Mouse (Mus musculus) limb, embryonic 15.5 days (tissue): ENCODE data around the gene Mest. TPM values are rescaled to one million over a fixed set of nuclear protein-coding genes. Genes with fewer than 3 reads are reported as not detected.

ENCODE experiments used
- ATAC-seq: fragments of 200-750 bp; cut with Nextera tagmentation; 2 replicates; pipeline ENCODE4 v1.8.0; 2017; ENCODE audit warnings: low read depth, moderate TSS enrichment; ENCODE audit not compliant: insufficient number of reproducible peaks, low FRiP score, low TSS enrichment
- H3K27ac ChIP-seq: fragments of 300-500 bp; sonication (generic); 2 replicates; pipeline ENCODE4 v1.5.1; 2015; ENCODE audit warnings: moderate library complexity, mild to moderate bottlenecking, inconsistent platforms
- H3K27me3 ChIP-seq: fragments of 300-500 bp; sonication (generic); 2 replicates; pipeline ENCODE4 v1.6.1; 2015; ENCODE audit warnings: inconsistent platforms
- H3K36me3 ChIP-seq: fragments of 300-500 bp; sonication (generic); 2 replicates; pipeline ENCODE4 v1.6.1; 2015; ENCODE audit warnings: inconsistent platforms
- H3K4me1 ChIP-seq: fragments of 300-500 bp; sonication (generic); 2 replicates; pipeline ENCODE4 v1.6.1; 2015; ENCODE audit warnings: inconsistent platforms
- H3K4me2 ChIP-seq: fragments of 300-500 bp; sonication (generic); 2 replicates; pipeline ENCODE4 v1.6.1; 2015; ENCODE audit warnings: mild to moderate bottlenecking, inconsistent platforms
- H3K4me3 ChIP-seq: fragments of 300-500 bp; sonication (generic); 2 replicates; pipeline ENCODE4 v1.5.1; 2015; ENCODE audit warnings: mild to moderate bottlenecking, inconsistent platforms
- H3K9ac ChIP-seq: fragments of 300-500 bp; sonication (generic); 2 replicates; pipeline ENCODE4 v1.6.1; 2015; ENCODE audit warnings: inconsistent platforms
- H3K9me3 ChIP-seq: fragments of 300-500 bp; sonication (generic); 2 replicates; pipeline ENCODE4 v1.6.1; 2016; ENCODE audit warnings: inconsistent platforms
- WGBS: fragments of 180-500 bp; shearing (Covaris S2); methylation state at CpG from one replicate; pipeline ENCODE4 v1.1.7; 2015; 5-methylcytosine and 5-hydroxymethylcytosine counted together
- polyA plus RNA-seq: library from polyadenylated mRNA; unstranded; fragments of >200 nt; fragmentation: Nextera tagmentation; extraction: Ambion mirVana; gene quantifications from 2 replicates; pipeline ENCODE4 v1.2.1, GENCODE M21; 2015

Gene Mest
- polyA plus RNA-seq, 1 experiment from 2014 or later, result 1,721 TPM

DNA sequence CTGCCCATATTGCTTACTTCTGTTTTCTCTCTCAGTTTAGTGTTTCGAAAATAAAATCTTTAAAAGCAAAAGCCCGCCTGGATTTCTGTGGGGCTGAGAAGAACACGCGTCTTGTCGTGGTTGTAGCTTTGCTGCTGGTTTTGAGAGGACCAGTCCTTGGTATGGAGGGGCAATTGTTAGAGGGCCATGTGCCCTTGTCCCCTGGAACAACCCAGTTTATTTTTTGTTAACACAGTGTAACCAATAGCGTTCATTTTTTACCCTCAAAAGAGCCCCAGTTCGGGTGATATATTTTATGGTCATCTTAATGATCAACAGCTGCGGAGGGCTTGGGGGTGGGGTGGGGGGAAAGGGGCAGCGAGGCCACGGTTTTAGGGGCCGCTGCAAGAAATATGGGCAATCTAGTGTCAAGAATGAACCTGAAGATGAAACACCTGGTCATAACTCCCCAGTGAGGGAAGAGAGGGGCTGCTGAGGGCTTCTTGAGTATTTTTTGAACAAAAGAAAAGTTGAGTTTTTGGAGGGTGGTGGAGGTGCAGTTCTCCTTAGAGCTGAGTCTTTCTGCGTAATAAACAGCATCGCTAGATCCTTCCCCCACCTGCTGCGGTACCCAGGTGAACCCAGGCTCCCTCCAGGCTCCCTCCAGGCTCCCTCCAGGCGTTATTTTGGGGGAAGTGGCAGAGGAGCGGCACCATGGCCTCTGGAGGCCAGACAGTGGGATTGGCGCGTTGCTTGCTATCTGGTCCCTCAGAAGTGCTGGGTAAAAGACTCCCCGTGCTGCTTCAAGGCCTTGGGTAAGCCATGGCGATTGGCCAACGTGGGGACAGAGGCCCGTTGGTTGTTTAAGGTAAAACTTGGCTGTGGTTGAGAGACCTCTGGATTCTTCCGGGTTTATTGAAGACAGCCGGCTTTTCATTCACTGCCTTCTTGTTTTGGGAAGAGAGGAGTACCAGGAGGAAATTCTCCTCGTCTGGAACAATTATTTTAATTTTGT is 12.7 kb upstream of the Mest start:
- WGBS, result 22% methylated on average over 25 of the region's 25 CpGs
- H3K9ac ChIP-seq, result no peak overlapping the region
- H3K4me3 ChIP-seq, result no peak overlapping the region
- peaks cover 41% of the 10 kb centered on the region for H3K4me1 ChIP-seq
- H3K27me3 ChIP-seq, result no peaks in the 10 kb centered on the region
- no peaks in the 10 kb centered on the region for H3K9me3 ChIP-seq
- H3K4me2 ChIP-seq, result no peak overlapping the region
- peak overlapping the region; percentile 78 for H3K27ac ChIP-seq
- H3K36me3 ChIP-seq, result no peaks in the 10 kb centered on the region
- no peak for ATAC-seq

DNA sequence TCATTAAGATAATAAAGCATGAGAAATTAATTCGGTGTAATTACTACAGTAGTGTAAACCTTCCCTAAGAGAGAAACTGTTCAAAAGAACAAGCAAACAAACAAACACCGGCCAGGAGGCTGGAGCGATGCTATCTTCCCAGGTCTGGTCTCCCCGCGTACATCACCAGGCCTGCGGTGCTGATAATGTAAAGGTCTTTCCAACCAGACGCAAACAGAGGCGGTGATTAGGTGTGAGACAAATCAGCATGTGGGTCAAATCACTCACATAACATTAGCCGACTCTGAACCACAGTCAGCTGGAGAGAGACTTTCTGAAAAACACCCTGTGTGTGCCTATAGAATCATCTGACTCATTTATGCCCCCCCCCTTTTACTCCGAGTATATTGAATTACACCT is 12.0 kb upstream of the Mest start:
- H3K36me3 ChIP-seq, result no peaks in the 10 kb centered on the region
- no peak for ATAC-seq
- peak overlapping the region; percentile 78 for H3K27ac ChIP-seq
- no peak overlapping the region for H3K9ac ChIP-seq
- no peaks in the 10 kb centered on the region for H3K27me3 ChIP-seq
- no peaks in the 10 kb centered on the region for H3K9me3 ChIP-seq
- H3K4me1 ChIP-seq, result peaks cover 46% of the 10 kb centered on the region
- 36% methylated on average over 10 of the region's 10 CpGs for WGBS
- H3K4me3 ChIP-seq, result no peak overlapping the region
- H3K4me2 ChIP-seq, result no peak overlapping the region

DNA sequence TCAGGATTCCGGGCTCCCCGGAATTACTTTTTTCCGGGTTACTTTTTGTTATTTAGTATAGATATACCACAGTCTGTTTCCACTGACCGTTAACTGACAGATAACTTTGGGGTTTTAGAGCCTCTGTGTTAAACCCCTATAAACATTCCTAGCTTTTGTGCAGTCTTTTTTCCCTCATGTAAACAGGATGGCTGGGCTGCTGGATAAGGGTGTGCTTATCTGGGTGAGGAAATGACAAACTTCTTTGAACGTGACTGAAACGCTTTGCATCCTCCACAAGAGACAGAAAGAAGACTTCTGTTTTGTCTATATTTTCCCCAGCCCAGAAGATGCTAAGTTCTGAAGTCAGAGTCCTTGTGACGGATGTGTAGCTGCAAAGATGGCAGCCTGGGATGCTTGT is 10.9 kb upstream of the Mest start:
- H3K4me3 ChIP-seq, result no peak overlapping the region
- peaks cover 46% of the 10 kb centered on the region for H3K4me1 ChIP-seq
- WGBS, result 54% methylated on average over 7 of the region's 7 CpGs
- H3K9ac ChIP-seq, result no peak overlapping the region
- ATAC-seq, result no peak
- H3K9me3 ChIP-seq, result no peaks in the 10 kb centered on the region
- H3K27ac ChIP-seq, result peak overlapping the region; percentile 57; the same call in 1 of the 2 replicates
- H3K4me2 ChIP-seq, result no peak overlapping the region
- H3K36me3 ChIP-seq, result no peaks in the 10 kb centered on the region
- no peaks in the 10 kb centered on the region for H3K27me3 ChIP-seq

DNA sequence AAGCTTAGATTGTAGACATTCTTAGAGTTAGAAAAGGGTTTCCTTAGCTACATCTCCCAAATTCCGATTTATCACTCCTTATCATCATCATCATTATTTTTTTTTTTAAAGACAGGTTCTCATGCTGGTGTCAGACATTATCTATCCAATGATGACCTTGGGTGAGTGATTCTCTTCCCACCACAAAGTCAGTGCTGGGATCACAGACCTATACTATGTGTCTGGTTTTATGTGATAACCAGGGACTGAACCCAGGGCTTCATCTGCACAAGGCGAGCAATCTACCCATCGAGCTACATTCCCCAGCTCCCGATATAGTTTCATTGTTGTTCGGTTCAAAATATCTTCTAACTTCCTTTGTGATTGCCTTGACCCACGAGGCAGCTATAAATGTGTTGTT is 9.9 kb upstream of the Mest start:
- Histone ChIP-seq H3K9me3 (no peaks in the 10 kb centered on the region), H3K4me3 (no peak overlapping the region), H3K36me3 (no peaks in the 10 kb centered on the region), H3K9ac (no peak overlapping the region), H3K27ac (peak overlapping the region; percentile 71), H3K4me1 (peaks cover 46% of the 10 kb centered on the region), H3K27me3 (no peaks in the 10 kb centered on the region), H3K4me2 (no peak overlapping the region)
- 53% methylated on average over 6 of the region's 6 CpGs for WGBS
- ATAC-seq, result no peak

DNA sequence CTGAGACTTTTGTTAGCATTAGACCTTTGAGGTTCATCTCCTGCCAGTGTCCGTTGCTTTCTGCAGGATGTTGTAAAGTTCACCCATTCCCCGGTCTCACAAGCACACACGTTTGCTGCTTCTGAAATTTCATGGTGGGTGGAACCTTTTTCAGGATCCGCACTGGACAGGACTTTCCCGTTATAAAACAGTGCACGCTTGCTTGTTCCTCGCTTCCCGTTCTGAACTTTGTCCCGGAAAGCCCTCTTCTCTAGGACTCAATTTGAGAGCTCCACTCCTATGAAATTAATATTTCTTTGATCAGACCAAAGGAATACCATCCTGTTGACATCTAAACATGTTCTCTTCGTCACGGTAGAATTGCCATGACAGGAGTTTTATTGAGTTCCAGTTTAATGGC is 9.5 kb upstream of the Mest start:
- Histone ChIP-seq H3K4me2 (no peak overlapping the region), H3K36me3 (no peaks in the 10 kb centered on the region), H3K9ac (no peak overlapping the region), H3K4me1 (peaks cover 46% of the 10 kb centered on the region), H3K9me3 (no peaks in the 10 kb centered on the region), H3K4me3 (no peak overlapping the region), H3K27me3 (no peaks in the 10 kb centered on the region), H3K27ac (peak overlapping the region; percentile 71)
- WGBS, result 45% methylated on average over 11 of the region's 11 CpGs
- no peak for ATAC-seq

DNA sequence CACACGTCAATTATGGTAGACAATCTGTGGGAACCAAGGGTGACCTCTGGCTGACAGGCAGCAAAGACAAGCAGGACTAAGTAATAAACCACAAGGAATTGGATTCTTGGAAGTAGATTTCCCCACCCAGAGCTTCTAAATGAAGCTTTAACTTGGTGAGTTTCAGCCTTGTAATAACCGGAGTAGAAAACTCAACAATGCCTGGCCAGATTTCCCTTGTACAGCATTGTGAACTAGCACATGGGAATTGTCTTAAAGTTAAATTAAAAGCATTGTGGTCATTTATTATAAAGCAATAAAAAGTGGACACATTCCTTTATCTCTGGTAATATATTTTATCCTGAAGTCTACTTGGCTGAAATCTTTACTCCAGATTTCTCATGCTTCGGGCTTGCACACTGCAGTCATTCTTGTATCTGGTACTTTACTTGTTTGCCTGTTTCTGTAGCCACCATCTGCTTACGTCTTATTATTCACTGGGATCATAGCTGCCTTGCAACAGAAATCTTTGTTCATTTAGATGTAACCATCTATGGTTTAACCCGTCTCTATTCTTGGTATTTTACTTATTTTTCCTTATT is 8.4 kb upstream of the Mest start:
- WGBS, result 53% methylated on average over 5 of the region's 5 CpGs
- peaks cover 38% of the 10 kb centered on the region for H3K4me1 ChIP-seq
- H3K9ac ChIP-seq, result no peak overlapping the region
- H3K4me2 ChIP-seq, result no peak overlapping the region
- H3K4me3 ChIP-seq, result no peak overlapping the region
- no peaks in the 10 kb centered on the region for H3K36me3 ChIP-seq
- H3K9me3 ChIP-seq, result no peaks in the 10 kb centered on the region
- H3K27ac ChIP-seq, result peak overlapping the region; percentile 51
- no peaks in the 10 kb centered on the region for H3K27me3 ChIP-seq
- 0 out of 2 replicates have a peak, but pooled peaks have one; percentile 52 for ATAC-seq

DNA sequence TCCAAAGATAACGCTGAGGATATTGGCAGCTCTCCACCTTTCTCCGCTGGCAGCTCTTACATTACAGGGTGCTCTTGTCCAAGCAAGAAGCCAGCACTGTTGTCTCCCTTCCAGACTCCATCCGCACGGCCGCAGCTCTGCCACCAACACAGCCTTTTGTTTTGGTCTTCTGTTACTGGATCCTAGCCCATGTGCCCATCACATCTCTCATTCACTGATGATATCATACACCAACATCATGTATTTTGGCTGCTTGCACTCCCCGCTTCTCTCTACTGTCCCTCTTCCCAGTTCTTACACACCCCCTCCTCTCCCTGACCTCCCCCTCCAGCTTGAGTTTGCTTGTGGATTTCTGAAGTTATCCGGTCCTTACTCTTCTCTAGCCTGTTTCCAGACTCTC is 6.6 kb upstream of the Mest start:
- ATAC-seq, result no peak
- H3K27ac ChIP-seq, result no peak overlapping the region
- H3K4me3 ChIP-seq, result no peak overlapping the region
- WGBS, result 76% methylated on average over 7 of the region's 7 CpGs
- no peak overlapping the region for H3K4me2 ChIP-seq
- H3K27me3 ChIP-seq, result no peaks in the 10 kb centered on the region
- no peak overlapping the region for H3K9ac ChIP-seq
- H3K4me1 ChIP-seq, result peaks cover 22% of the 10 kb centered on the region
- no peaks in the 10 kb centered on the region for H3K36me3 ChIP-seq
- H3K9me3 ChIP-seq, result no peaks in the 10 kb centered on the region

DNA sequence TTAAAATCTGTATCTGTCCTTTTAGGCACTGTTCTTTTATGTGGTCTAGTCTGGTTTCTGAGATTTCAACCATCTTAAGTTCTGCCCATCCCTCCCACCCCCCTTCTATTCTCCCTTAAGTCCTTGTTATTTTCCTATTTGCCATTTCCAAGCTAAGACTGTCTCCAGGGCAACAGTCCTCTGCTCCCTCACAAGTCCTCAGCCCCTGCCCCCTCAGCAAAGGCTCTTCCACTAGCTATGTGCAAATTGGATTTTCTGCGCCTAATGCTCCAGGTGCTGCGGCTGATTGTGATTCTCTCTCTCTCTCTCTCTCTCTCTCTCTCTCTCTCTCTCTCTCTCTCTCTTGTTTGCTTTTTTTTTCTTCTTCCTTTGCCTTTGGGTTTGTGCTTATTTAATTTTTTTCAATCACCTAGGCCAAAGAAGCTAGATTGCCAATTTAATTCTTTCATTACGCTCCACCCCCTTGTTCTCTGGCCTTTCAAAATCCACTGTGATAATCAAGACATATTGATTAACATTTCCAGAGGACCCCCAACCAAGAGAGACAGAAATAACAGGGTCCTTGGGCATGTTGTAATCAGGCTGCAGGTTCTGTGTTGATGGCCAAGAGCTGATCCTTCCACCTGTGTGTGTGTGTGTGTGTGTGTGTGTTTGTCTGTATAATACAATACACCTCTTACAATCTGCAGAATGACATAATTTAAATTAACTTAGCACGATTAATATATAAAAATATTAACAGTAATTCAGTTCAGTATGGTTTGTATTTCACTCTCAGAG is 772 bp upstream of the Mest start:
- no peak overlapping the region for H3K4me2 ChIP-seq
- WGBS, result 79% methylated on average over 4 of the region's 4 CpGs
- no peak for ATAC-seq
- H3K9me3 ChIP-seq, result no peaks in the 10 kb centered on the region
- no peak overlapping the region for H3K4me3 ChIP-seq
- H3K36me3 ChIP-seq, result no peaks in the 10 kb centered on the region
- no peak overlapping the region for H3K9ac ChIP-seq
- peaks cover 4% of the 10 kb centered on the region for H3K4me1 ChIP-seq
- no peak overlapping the region for H3K27ac ChIP-seq
- H3K27me3 ChIP-seq, result no peaks in the 10 kb centered on the region

DNA sequence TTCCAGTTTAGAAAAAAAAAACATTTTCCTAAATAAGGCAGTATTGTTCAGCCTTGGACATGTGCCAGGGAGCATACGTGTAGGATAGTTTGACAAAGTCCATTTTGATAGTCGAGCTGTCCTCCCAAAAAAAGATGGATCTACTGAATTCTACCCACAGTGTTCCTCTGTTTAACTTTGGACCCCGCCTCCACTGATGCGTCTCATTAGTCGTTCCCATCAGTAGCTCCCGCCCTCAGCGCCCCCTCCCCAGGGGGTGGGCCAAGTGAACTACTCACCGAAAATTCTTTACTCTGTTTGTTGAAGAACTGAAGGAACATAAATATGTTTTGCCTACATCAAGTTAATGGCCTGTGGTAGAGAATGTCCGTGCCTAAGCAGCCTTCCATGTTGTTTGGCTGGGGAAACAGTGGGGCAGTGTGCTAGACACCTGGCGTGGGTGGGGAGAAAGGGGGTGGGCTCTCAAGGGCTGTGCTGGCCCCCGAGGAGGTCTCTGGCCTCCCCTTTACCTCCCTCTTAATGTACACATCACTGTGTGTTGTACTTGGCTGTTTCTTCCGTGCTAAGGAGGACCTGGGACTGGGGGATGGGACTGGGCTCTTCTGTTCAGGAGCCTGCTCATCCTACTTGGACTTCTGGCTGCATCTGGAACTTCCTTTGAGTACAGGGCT is 7.1 kb downstream of the Mest start:
- Histone ChIP-seq H3K4me2 (no peak overlapping the region), H3K27me3 (no peaks in the 10 kb centered on the region), H3K9ac (no peak overlapping the region), H3K9me3 (no peaks in the 10 kb centered on the region), H3K36me3 (no peaks in the 10 kb centered on the region), H3K4me1 (peaks cover 24% of the 10 kb centered on the region), H3K27ac (peak overlapping the region; percentile 1; the same call in 1 of the 2 replicates), H3K4me3 (no peak overlapping the region)
- 51% methylated on average over 12 of the region's 12 CpGs for WGBS
- peak; percentile 50 for ATAC-seq

DNA sequence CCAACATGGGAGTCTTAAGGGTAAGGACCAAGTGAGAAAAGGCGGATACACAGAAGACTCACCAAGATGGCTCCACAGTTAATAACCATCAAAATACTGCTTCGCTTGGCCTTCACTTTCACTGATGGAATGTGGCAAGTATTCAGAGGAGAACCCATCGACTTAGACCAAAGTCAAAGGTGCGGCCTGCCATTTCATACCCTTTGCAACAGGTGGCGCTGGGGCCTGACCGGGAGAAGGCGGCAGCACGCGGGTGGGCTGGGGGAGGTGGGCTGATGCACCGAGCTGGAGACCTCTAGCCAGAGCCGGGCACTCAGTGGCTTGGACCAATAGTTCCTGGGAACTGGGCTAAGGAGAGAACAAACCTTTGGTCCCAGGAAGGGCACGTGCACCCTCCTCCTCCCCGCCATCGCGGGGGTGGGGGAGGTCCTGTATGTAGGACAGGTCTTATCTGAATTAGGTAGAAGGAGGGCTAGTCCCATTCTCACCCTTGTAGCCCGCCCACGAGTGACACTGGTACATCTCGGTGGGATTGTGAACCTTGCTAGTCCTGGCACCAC is 9.3 kb downstream of the Mest start:
- Histone ChIP-seq H3K27ac (peak overlapping the region; percentile 80), H3K9ac (no peak overlapping the region), H3K27me3 (no peaks in the 10 kb centered on the region), H3K36me3 (no peaks in the 10 kb centered on the region), H3K9me3 (peaks cover 2% of the 10 kb centered on the region; the same call in 1 of the 2 replicates), H3K4me3 (no peak overlapping the region), H3K4me2 (no peak overlapping the region), H3K4me1 (peaks cover 29% of the 10 kb centered on the region)
- WGBS, result 54% methylated on average over 18 of the region's 18 CpGs
- no peak for ATAC-seq

DNA sequence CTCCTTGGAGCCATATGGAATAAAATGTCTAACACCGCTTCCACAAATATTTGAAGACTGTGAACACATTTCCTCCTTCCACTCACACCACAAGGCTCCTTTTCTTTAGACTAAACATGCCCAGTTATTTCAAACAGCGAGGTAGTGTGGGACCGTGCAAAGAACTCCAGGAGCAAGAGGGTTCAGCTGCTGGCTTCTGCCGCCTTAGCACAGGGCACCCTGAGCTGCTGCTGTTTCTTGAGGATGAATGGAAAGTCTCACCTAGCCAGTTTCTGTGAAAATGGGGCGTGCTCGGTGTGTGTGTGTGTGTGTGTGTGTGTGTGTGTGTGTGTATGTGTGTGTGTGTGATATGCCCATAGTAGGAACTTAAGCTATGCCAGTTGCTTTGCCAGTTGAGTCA is 11.1 kb downstream of the Mest start:
- Histone ChIP-seq H3K9ac (no peak overlapping the region), H3K27ac (peak overlapping the region; percentile 80), H3K27me3 (no peaks in the 10 kb centered on the region), H3K4me2 (no peak overlapping the region), H3K4me1 (peaks cover 26% of the 10 kb centered on the region), H3K4me3 (no peak overlapping the region), H3K9me3 (peaks cover 12% of the 10 kb centered on the region), H3K36me3 (no peaks in the 10 kb centered on the region)
- ATAC-seq, result no peak
- 64% methylated on average over 6 of the region's 6 CpGs for WGBS
